Mouse (Mus musculus) layer of hippocampus, adult 9-10 months (tissue): ENCODE results near the gene Znhit6.

Experiments
- DNase-seq: peaks from one replicate; pipeline ENCODE4 v3.0.0; 2022; ENCODE audit warnings: low spot score

Gene Znhit6

GRCm38 (mm10) chr3:145575743-145576481, at the start of gene Znhit6:
Znhit6 (plus strand) TSS chr3:145576205.
- DNase-seq: peak; percentile 86

- no peak for DNase-seq
Measured at GRCm38 (mm10) chr3:145537870-145538269, 38.1 kb upstream of the Znhit6 start.

GRCm38 (mm10) chr3:145548441-145549415, 27.3 kb upstream of the Znhit6 start:
- DNase-seq: no peak

DNA sequence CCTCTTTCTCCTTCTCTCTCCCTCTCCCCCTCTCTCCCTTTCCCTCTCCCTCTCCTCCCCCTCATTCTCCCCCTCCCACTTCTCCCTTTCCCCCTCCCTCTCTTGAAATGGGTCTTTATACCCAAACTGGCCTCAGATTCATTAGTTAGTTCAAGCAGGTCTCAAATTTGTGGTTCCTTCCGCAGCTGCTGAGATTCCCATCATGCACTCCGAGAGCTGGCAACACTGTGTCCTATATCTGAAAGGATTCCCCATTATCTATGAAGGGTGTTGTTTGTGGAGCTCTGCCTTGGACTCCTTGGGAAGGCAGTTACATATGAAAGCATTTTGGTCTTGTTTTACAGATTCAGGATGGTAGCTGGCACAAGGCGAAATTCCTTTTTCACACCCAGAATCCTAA, 25.8 kb upstream of the Znhit6 start:
- DNase-seq: no peak

DNA sequence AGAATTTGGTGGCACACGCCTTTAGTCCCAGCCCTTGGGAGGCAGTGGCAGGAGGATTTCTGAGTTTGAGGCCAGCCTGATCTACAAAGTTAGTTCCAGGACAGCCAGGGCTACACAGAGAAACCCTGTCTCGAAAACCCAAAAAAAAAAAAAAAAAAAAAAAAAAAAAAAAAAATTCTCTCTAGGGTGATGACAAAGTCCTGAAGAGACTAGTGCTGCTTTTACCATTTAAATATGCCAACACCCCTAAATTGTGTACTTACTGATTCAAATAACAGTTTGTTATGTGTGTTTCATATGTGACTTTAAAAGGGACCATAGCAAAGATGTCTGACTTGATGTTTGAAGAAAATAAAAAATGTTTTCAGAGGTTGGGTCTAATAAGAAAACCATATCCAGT, 21.6 kb upstream of the Znhit6 start:
- DNase-seq: no peak

- no peak for DNase-seq
Measured at GRCm38 (mm10) chr3:145556206-145556605, 19.8 kb upstream of the Znhit6 start.

GRCm38 (mm10) chr3:145559675-145560074, 16.3 kb upstream of the Znhit6 start:
- no peak for DNase-seq

- DNase-seq: no peak
Measured at GRCm38 (mm10) chr3:145560117-145560516, 15.9 kb upstream of the Znhit6 start.

GRCm38 (mm10) chr3:145574468-145574867, 1.5 kb upstream of the Znhit6 start:
- DNase-seq: no peak

- DNase-seq: no peak
Measured at GRCm38 (mm10) chr3:145575340-145575739, 665 bp upstream of the Znhit6 start.

GRCm38 (mm10) chr3:145576482-145576822, 447 bp downstream of the Znhit6 start:
- no peak for DNase-seq

DNA sequence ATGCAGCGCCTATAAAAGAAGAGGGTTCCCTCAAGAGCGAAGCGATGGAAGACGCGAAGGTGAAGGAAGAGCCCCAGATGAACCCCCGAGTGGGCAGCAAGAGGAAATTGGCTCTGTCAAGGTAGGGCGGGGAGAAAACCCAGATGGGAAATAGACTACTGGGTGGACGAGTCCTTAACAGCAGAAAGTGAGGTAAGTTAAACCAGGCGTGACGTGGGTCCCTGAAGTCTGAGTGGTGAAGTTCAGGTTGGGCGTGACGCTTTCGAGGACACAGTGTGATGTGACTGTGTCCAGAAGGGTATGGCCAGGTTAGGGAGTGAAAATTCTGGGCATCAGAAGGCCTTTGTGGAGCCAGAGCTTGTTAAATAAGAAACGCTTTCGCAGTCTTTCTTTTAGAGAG, 871 bp downstream of the Znhit6 start:
- no peak for DNase-seq

DNA sequence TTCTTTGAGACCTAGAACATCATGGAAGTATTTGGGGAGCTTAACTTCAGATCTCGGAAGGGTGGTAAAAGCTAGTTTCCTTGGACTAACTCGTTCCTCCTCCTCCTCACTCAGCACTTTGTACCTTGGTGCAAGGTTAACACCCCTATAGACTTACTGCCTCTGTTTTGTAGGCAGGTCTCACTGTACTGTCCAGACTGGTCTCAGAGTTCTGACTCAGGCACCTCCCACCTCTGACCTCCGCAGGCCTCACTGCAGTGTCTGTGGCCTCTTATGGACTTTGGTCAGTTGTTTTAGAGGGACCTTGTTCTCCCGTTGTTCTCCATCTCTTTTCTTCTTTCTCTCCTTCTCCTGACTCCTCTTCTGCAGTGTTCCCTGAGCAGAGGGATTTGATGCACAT, 7.0 kb downstream of the Znhit6 start:
- DNase-seq: no peak

DNA sequence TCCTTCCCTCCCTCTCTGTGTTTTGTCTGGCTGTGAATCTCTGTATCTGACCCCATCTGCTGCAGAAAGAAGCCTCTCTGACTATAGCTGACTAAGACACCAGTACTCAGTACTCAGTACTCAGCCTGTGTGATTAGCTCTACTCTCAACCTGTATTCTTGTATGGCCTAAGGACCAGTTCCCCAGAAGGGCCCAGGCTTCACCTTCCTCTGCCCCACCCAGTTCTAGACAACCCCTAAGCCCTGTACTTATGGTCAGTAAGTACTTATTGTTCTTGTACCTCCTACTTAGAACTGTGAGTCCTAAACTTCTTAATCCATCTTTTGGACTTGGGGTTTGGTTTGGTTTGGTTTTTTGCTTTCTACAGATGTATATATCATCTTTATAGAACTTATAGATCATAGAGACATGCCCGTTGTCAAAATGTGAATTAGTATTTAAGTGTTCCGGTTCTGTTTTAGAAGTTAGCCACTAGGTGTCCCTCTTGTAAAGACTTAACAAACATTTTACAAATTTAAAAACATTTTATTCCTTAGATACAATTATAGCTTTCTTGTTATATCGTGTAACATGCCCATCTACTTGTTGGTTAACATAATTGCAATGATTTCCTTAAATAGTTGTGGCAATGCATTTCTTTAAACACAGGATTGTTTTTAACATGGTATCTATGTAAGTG, 7.7 kb downstream of the Znhit6 start:
- no peak for DNase-seq

GRCm38 (mm10) chr3:145590562-145590961, 14.6 kb downstream of the Znhit6 start:
- DNase-seq: no peak

- no peak for DNase-seq
Measured at GRCm38 (mm10) chr3:145591841-145592542, 16.0 kb downstream of the Znhit6 start.

GRCm38 (mm10) chr3:145595354-145595753, 19.3 kb downstream of the Znhit6 start:
- no peak for DNase-seq

GRCm38 (mm10) chr3:145599059-145599458, 23.1 kb downstream of the Znhit6 start:
- no peak for DNase-seq

DNA sequence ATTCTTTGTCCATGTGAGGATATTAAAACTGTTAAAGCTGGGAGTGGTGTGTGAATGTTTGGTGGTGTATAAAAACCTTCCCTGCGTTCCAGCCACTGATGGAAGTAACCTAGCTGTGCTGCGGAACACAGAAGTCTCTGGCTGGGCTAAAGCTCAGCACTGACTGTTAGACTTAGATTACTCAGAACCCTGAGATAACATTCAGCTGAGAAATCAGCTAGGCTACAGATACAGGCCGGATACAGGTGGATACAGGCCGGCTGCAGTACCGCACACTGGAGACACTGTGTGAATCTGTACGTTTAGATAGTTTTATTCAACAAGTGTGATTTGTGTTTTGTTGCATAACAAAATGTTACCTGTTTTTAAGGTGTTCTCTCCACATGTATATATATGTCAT, 24.8 kb downstream of the Znhit6 start:
- no peak for DNase-seq

DNA sequence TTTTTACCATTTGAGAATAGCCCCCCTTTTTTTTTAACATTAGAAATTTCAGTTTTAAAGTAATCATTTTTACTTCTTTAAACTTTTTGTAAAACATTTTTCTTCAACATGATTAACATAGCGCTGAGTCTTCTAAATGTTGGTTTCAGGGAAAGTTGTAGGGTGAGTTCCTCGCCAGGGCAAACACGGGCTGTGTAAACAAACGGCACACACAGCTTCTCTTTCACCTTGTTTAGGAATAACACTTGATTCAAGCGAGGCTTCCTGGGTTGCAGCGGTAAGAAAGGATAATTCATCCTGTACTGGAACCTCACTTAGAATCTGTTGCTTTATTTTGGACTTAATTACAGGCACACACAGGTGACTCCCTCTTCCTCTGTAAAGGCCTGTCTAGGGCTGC, 25.3 kb downstream of the Znhit6 start:
- no peak for DNase-seq

GRCm38 (mm10) chr3:145602410-145603206, 26.6 kb downstream of the Znhit6 start:
- no peak for DNase-seq
